Mouse (Mus musculus): ENCODE results near the gene Hdac10.

DNA sequence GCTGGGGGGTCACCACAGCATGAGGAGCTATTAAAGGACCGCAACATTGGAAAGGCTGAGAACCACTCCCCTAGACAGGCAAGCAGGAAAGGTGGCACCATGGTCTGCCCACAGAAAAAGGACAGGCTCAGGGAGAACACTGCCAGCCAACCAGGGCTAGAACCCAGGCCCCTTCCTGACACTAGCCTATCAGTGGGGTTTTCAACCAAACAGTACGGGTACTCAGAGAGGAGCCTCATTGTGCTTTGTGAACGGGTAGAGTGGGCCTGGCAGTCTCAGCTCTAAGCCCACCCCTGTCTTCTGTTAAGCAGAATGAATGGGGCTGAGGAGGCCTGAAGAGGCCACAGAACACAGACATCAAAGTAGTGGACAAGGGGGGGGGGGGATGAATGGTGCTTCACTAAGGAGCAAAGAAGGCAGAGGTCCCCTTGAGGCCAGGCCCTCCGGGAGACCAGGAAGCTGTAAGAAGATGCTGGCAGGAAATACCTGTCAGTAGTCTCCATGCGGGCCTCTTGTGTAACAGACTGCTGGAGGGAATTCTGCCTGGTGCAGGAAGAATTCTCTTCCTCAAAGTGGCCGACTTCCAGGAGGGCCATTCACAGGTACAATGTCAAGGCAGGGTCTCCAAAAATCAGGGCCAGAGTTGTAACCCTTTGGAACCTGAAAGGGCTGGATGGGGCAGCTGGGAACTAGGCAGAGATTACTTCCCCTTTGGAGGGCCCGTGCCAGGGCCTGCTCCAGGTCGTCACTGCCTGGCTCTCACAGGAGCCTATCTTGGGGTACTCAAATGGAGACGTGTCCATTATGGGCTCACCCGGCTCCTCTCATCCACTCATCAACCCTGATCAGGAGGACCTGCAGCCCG is 53.7 kb downstream of the Hdac10 start, which contains the start of gene Trabd:
- TF ChIP-seq CTCF (IDR thresholded peaks at IDR 0.05; ENCODE audit: low read depth): no peak
- no peak for TF ChIP-seq EP300 (optimal IDR thresholded peaks at IDR 0.05)

Data from stomach, postnatal 0 days (tissue).